Mouse (Mus musculus) kidney, postnatal 25 days (tissue): ENCODE data around the gene Slc16a13.

Experiments
- DNase-seq, 2 experiments: peaks; one replicate each; pipeline ENCODE4 v3.0.0; 2021; ENCODE audit warnings: mixed read lengths in 2 of 2

Slc16a13 gene

GRCm38 (mm10) chr11:70210681-70211080 is 10.2 kb downstream of the Slc16a13 start:
- no peak for DNase-seq

GRCm38 (mm10) chr11:70208778-70209388 is 12.0 kb downstream of the Slc16a13 start:
- DNase-seq = peak in 1 of 2 experiments; percentile 57

- no peak for DNase-seq
Measured at GRCm38 (mm10) chr11:70207283-70207682, 13.6 kb downstream of the Slc16a13 start.

GRCm38 (mm10) chr11:70206801-70207200 is 14.1 kb downstream of the Slc16a13 start:
- DNase-seq = no peak

- peak; percentile 91 to 95 for DNase-seq
Measured at GRCm38 (mm10) chr11:70201691-70202090, 19.2 kb downstream of the Slc16a13 start.

GRCm38 (mm10) chr11:70200036-70200608 is 20.7 kb downstream of the Slc16a13 start:
- DNase-seq = peak in 1 of 2 experiments; percentile 67

GRCm38 (mm10) chr11:70199107-70199506 is 21.8 kb downstream of the Slc16a13 start:
- no peak for DNase-seq

- DNase-seq = peak in 1 of 2 experiments; percentile 22
Measured at GRCm38 (mm10) chr11:70198332-70198731, 22.5 kb downstream of the Slc16a13 start.

GRCm38 (mm10) chr11:70193354-70194285 is 27.2 kb downstream of the Slc16a13 start:
- peak in 1 of 2 experiments; percentile 46 for DNase-seq

- no peak for DNase-seq
Measured at GRCm38 (mm10) chr11:70192157-70192556, 28.7 kb downstream of the Slc16a13 start.

GRCm38 (mm10) chr11:70191188-70191587 is 29.7 kb downstream of the Slc16a13 start:
- DNase-seq = peak in 1 of 2 experiments; percentile 15

- peak in 1 of 2 experiments; percentile 40 for DNase-seq
Measured at GRCm38 (mm10) chr11:70189319-70190134, 31.3 kb downstream of the Slc16a13 start.

GRCm38 (mm10) chr11:70185120-70185519 is 35.7 kb downstream of the Slc16a13 start:
- DNase-seq = no peak

GRCm38 (mm10) chr11:70180496-70180895 is 40.4 kb downstream of the Slc16a13 start:
- DNase-seq = no peak

- DNase-seq = peak in 1 of 2 experiments; percentile 35
Measured at GRCm38 (mm10) chr11:70179401-70179800, 41.5 kb downstream of the Slc16a13 start.

GRCm38 (mm10) chr11:70178756-70179155 is 42.1 kb downstream of the Slc16a13 start:
- no peak for DNase-seq

- no peak for DNase-seq
Measured at GRCm38 (mm10) chr11:70178311-70178710, 42.6 kb downstream of the Slc16a13 start.

GRCm38 (mm10) chr11:70177647-70178046 is 43.2 kb downstream of the Slc16a13 start:
- DNase-seq = peak in 1 of 2 experiments; percentile 34

GRCm38 (mm10) chr11:70174491-70174890 is 46.4 kb downstream of the Slc16a13 start:
- peak; percentile 73 to 89 for DNase-seq

- DNase-seq = peak in 1 of 2 experiments; percentile 37
Measured at GRCm38 (mm10) chr11:70172298-70172697, 48.6 kb downstream of the Slc16a13 start.

- DNase-seq = peak in 1 of 2 experiments; percentile 63
Measured at GRCm38 (mm10) chr11:70171847-70172246, 49.0 kb downstream of the Slc16a13 start.

GRCm38 (mm10) chr11:70171181-70171580 is 49.7 kb downstream of the Slc16a13 start:
- peak; percentile 80 to 91 for DNase-seq
